Mouse (Mus musculus) thymus, adult 2 months (tissue): Measurements from ENCODE around the gene Dcdc2b. TPM values are rescaled to one million over a fixed set of nuclear protein-coding genes. Genes with fewer than 3 reads are reported as not detected.

Source experiments
- DNase-seq: peaks from one replicate; pipeline ENCODE4 v3.0.0; 2021
- H3K27ac ChIP-seq: fragments of 200-500 bp; 2 replicates; pipeline ENCODE4 v1.5.1; 2012; ENCODE audit warnings: low read length, control low read depth; ENCODE audit not compliant: control insufficient read depth, insufficient read depth
- H3K27me3 ChIP-seq: fragments of 200-500 bp; 2 replicates; pipeline ENCODE4 v1.6.1; 2012; ENCODE audit warnings: mild to moderate bottlenecking, low read length, moderate library complexity, mixed read lengths; ENCODE audit not compliant: control insufficient read depth, insufficient read depth
- H3K36me3 ChIP-seq: fragments of 200-500 bp; 2 replicates; pipeline ENCODE4 v1.6.1; 2012; ENCODE audit warnings: mild to moderate bottlenecking, low read length, moderate library complexity; ENCODE audit not compliant: control insufficient read depth, insufficient read depth
- H3K4me1 ChIP-seq: fragments of 200-500 bp; replicated peaks from 2 replicates; pipeline ENCODE4 v1.6.1; 2012; ENCODE audit warnings: low read length; ENCODE audit not compliant: control insufficient read depth, insufficient read depth
- H3K4me3 ChIP-seq: fragments of 200-500 bp; 2 replicates; pipeline ENCODE4 v1.5.1; 2012; ENCODE audit warnings: mild to moderate bottlenecking, low read length, control low read depth, moderate library complexity; ENCODE audit not compliant: control insufficient read depth, insufficient read depth
- CTCF ChIP-seq: fragments of 200-500 bp; IDR thresholded peaks from 2 replicates; pipeline ENCODE4 v1.5.1; 2012; ENCODE audit warnings: mild to moderate bottlenecking, control low read depth, low read length, moderate library complexity, borderline replicate concordance; ENCODE audit not compliant: control insufficient read depth, poor library complexity, insufficient read depth; ENCODE audit errors: extremely low read depth
- POLR2A ChIP-seq: fragments of 200-500 bp; IDR thresholded peaks from 2 replicates; pipeline ENCODE4 v1.6.1; 2012; ENCODE audit warnings: mild to moderate bottlenecking, low read length, control low read depth, moderate library complexity; ENCODE audit not compliant: control insufficient read depth, poor library complexity, insufficient read depth; ENCODE audit errors: extremely low read depth
- WGBS: fragments of 180-500 bp; shearing (Covaris S2); methylation state at CpG from one replicate; pipeline ENCODE4 v1.1.7; 2018; 5-methylcytosine and 5-hydroxymethylcytosine counted together
- polyA plus RNA-seq: library from polyadenylated mRNA; depleted of rRNA; stranded (reverse); fragments of >200 nt; gene quantifications from 2 replicates; pipeline ENCODE4 v1.2.3, GENCODE M21; 2012

Dcdc2b gene
- polyA plus RNA-seq, 1 experiment, result 7.0 TPM

GRCm38 (mm10) chr4:129622120-129622802, 8.2 kb upstream of the Dcdc2b start:
- H3K27ac ChIP-seq, result no peak overlapping the region
- no peak for TF ChIP-seq CTCF
- TF ChIP-seq POLR2A, result no peak
- H3K36me3 ChIP-seq, result no peaks in the 10 kb centered on the region
- WGBS, result 93% methylated on average over 11 of the region's 11 CpGs
- no peak for DNase-seq
- no peaks in the 10 kb centered on the region for H3K27me3 ChIP-seq
- peaks cover 36% of the 10 kb centered on the region for H3K4me1 ChIP-seq
- no peak overlapping the region for H3K4me3 ChIP-seq

GRCm38 (mm10) chr4:129621283-129621841, 7.3 kb upstream of the Dcdc2b start:
- H3K36me3 ChIP-seq, result no peaks in the 10 kb centered on the region
- WGBS, result 88% methylated on average over 8 of the region's 8 CpGs
- H3K27ac ChIP-seq, result no peak overlapping the region
- no peak for TF ChIP-seq CTCF
- TF ChIP-seq POLR2A, result no peak
- no peak for DNase-seq
- H3K4me1 ChIP-seq, result peaks cover 36% of the 10 kb centered on the region
- no peaks in the 10 kb centered on the region for H3K27me3 ChIP-seq
- no peak overlapping the region for H3K4me3 ChIP-seq

- H3K4me3 ChIP-seq, result no peak overlapping the region
- no peak overlapping the region for H3K27ac ChIP-seq
- H3K4me1 ChIP-seq, result peaks cover 36% of the 10 kb centered on the region
- H3K36me3 ChIP-seq, result no peaks in the 10 kb centered on the region
- TF ChIP-seq CTCF, result no peak
- TF ChIP-seq POLR2A, result no peak
- WGBS, result 95% methylated on average over 11 of the region's 11 CpGs
- no peak for DNase-seq
- no peaks in the 10 kb centered on the region for H3K27me3 ChIP-seq
These were observed 6.6 kb upstream of the Dcdc2b start for GRCm38 (mm10) chr4:129620419-129621282.

GRCm38 (mm10) chr4:129618786-129619691, 5.0 kb upstream of the Dcdc2b start, which contains the start of gene Iqcc:
TSS of gene Iqcc (minus strand) at chr4:129619099.
- peaks cover 23% of the 10 kb centered on the region for H3K4me1 ChIP-seq
- 6% methylated on average over 44 of the region's 44 CpGs for WGBS
- no peaks in the 10 kb centered on the region for H3K36me3 ChIP-seq
- H3K27ac ChIP-seq, result peak within 1 kb of the TSS; percentile 84
- H3K27me3 ChIP-seq, result no peaks in the 10 kb centered on the region
- TF ChIP-seq CTCF (peak; percentile 30; the same call in 1 of the 2 replicates), POLR2A (peak; percentile 94)
- H3K4me3 ChIP-seq, result peak within 1 kb of the TSS; percentile 76
- DNase-seq, result peak; percentile 96

- Histone ChIP-seq H3K27ac (no peak overlapping the region), H3K4me1 (peaks cover 25% of the 10 kb centered on the region), H3K4me3 (peak overlapping the region; percentile 76; the same call in 1 of the 2 replicates), H3K27me3 (no peaks in the 10 kb centered on the region), H3K36me3 (no peaks in the 10 kb centered on the region)
- 97% methylated on average over 5 of the region's 5 CpGs for WGBS
- no peak for DNase-seq
- no peak for TF ChIP-seq POLR2A
- TF ChIP-seq CTCF, result no peak
These were observed 4.0 kb upstream of the Dcdc2b start for GRCm38 (mm10) chr4:129618031-129618430.

GRCm38 (mm10) chr4:129617121-129617641, 3.1 kb upstream of the Dcdc2b start:
- no peak overlapping the region for H3K27ac ChIP-seq
- peaks cover 20% of the 10 kb centered on the region for H3K4me1 ChIP-seq
- no peaks in the 10 kb centered on the region for H3K36me3 ChIP-seq
- WGBS, result 97% methylated on average over 7 of the region's 7 CpGs
- H3K27me3 ChIP-seq, result no peaks in the 10 kb centered on the region
- H3K4me3 ChIP-seq, result no peak overlapping the region
- no peak for DNase-seq
- TF ChIP-seq CTCF, result no peak
- no peak for TF ChIP-seq POLR2A
